Mouse (Mus musculus) kidney, postnatal 0 days (tissue): Measurements from ENCODE around the gene Gm4631. TPM values are rescaled to one million over a fixed set of nuclear protein-coding genes. Genes with fewer than 3 reads are reported as not detected.
"Not testable (repeated sequence)": the region's sequence is repeated elsewhere in the genome, so short reads cannot be mapped to it uniquely, and the experiment has no call there.

Experiments used
- ATAC-seq: fragments of 200-750 bp; cut with Nextera tagmentation; replicated peaks from 2 replicates; pipeline ENCODE4 v1.8.0; 2017; ENCODE audit warnings: low read depth, moderate number of reproducible peaks, moderate TSS enrichment, moderate library complexity; ENCODE audit not compliant: low FRiP score
- DNase-seq: peaks from one replicate; pipeline ENCODE4 v3.0.0-alpha.2; 2016; ENCODE audit warnings: low spot score
- H3K27ac ChIP-seq: fragments of 300-500 bp; sonication (generic); 2 replicates; pipeline ENCODE4 v1.5.1; 2014; ENCODE audit warnings: mild to moderate bottlenecking
- H3K27me3 ChIP-seq: fragments of 300-500 bp; sonication (generic); 2 replicates; pipeline ENCODE4 v1.6.1; 2014; ENCODE audit warnings: low read length, mixed read lengths; ENCODE audit not compliant: insufficient read depth
- H3K36me3 ChIP-seq: fragments of 300-500 bp; sonication (generic); 2 replicates; pipeline ENCODE4 v1.6.1; 2014; ENCODE audit warnings: low read length, mixed read lengths; ENCODE audit not compliant: insufficient read depth
- H3K4me1 ChIP-seq: fragments of 300-500 bp; sonication (generic); replicated peaks from 2 replicates; pipeline ENCODE4 v1.6.1; 2014; ENCODE audit warnings: antibody characterized with exemption, low read length, mixed read lengths; ENCODE audit not compliant: insufficient read depth
- H3K4me2 ChIP-seq: fragments of 300-500 bp; sonication (generic); 2 replicates; pipeline ENCODE4 v1.6.1; 2014; ENCODE audit warnings: mild to moderate bottlenecking, low read length, moderate library complexity, mixed read lengths
- H3K4me3 ChIP-seq: fragments of 300-500 bp; sonication (generic); replicated peaks from 2 replicates; pipeline ENCODE4 v1.5.1; 2014; ENCODE audit warnings: low read depth, low read length
- H3K9ac ChIP-seq: fragments of 300-500 bp; sonication (generic); 2 replicates; pipeline ENCODE4 v1.6.1; 2014; ENCODE audit warnings: low read depth, low read length
- H3K9me3 ChIP-seq: fragments of 300-500 bp; sonication (generic); replicated peaks from 2 replicates; pipeline ENCODE4 v1.6.1; 2016; ENCODE audit warnings: low read length, inconsistent platforms, mixed read lengths
- WGBS: fragments of 180-500 bp; shearing (Covaris S2); extraction: QIAGEN DNeasy Blood & Tissue Kit; methylation state at CpG from one replicate; pipeline ENCODE4 v1.1.7; 2014; 5-methylcytosine and 5-hydroxymethylcytosine counted together
- polyA plus RNA-seq: library from polyadenylated mRNA; unstranded; fragments of >200 nt; fragmentation: Nextera tagmentation; extraction: Ambion mirVana; gene quantifications from 2 replicates; pipeline ENCODE4 v1.2.1, GENCODE M21; 2015

Gene Gm4631
- 12.1 and 13.7 TPM in 2 replicates for polyA plus RNA-seq

DNA sequence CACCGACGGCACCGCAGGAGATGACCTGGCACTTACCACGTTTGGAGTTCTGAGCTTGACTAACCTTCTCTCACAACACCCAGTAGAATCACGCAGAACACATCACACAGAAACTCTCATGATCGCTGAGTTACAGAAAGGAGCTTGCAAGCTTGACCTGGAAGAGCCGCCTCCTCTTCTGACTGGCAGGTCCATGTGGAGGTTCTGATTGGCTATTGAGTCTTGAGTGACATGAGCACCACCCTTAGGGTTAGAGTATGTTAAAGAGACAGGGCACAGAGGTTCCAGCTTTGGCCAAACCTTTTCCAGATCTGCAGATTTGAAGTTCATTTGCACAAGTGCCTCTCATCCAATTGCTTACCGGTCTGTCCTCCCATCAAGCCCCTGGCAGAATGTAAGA lies at the start of gene Gm4631:
Gene Gm4631, minus strand, starts transcription at position 101 of the 400 bp plus-strand sequence.
- not testable (repeated sequence) for H3K9ac ChIP-seq, H3K36me3 ChIP-seq, DNase-seq, H3K27me3 ChIP-seq, ATAC-seq, H3K4me2 ChIP-seq, H3K27ac ChIP-seq, H3K4me3 ChIP-seq, H3K9me3 ChIP-seq, H3K4me1 ChIP-seq
- no CpG with 5 or more reads among the region's 8 CpGs for WGBS

DNA sequence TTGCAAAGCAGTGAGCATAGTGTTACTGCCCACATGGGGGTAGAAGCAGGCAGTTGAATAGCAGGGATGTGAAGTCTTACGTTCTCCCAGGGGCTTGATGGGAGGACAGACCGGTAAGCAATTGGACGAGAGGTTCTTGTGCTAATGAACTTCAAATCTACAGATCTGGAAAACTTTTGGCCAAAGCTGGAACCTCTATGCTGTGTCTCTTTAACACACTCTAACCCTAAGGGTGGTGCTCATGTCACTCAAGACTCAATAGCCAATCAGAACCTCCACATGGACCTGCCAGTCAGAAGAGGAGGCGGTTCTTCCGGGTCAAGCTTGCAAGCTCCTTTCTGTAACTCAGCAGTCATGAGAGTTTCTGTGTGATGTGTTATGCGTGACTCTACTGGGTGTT lies 34.1 kb upstream of the Gm4631 start, which contains the start of gene Zfp968:
Gene Zfp968, plus strand, starts transcription at position 301 of the 400 bp plus-strand sequence.
- not testable (repeated sequence) for H3K4me3 ChIP-seq, H3K4me2 ChIP-seq, H3K27me3 ChIP-seq, H3K36me3 ChIP-seq, DNase-seq, H3K27ac ChIP-seq, H3K9ac ChIP-seq, ATAC-seq, H3K9me3 ChIP-seq, H3K4me1 ChIP-seq
- no CpG with 5 or more reads among the region's 6 CpGs for WGBS

DNA sequence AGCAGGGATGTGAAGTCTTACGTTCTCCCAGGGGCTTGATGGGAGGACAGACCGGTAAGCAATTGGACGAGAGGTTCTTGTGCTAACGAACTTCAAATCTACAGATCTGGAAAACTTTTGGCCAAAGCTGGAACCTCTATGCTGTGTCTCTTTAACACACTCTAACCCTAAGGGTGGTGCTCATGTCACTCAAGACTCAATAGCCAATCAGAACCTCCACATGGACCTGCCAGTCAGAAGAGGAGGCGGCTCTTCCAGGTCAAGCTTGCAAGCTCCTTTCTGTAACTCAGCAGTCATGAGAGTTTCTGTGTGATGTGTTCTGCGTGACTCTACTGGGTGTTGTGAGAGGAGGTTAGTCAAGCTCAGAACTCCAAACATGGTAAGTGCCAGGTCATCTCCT lies 63.2 kb downstream of the Gm4631 start, which contains the start of gene Gm14440:
Gene Gm14440, plus strand, starts transcription at position 301 of the 400 bp plus-strand sequence.
- H3K36me3 ChIP-seq, H3K4me3 ChIP-seq, ATAC-seq, DNase-seq, H3K27me3 ChIP-seq, H3K4me1 ChIP-seq, H3K27ac ChIP-seq, H3K4me2 ChIP-seq, H3K9ac ChIP-seq, H3K9me3 ChIP-seq: not testable (repeated sequence)
- WGBS = no CpG with 5 or more reads among the region's 6 CpGs

Other genes starting within 250 kb of the Gm4631 start
- gene Gm14399, start 196.2 kb downstream of the Gm4631 start, polyA plus RNA-seq = 4.2 and 4.6 TPM in 2 replicates
- gene Gm14443, start 162.3 kb downstream of the Gm4631 start, polyA plus RNA-seq = 0.45 and 0.51 TPM in 2 replicates
- gene Gm14391, start 131.3 kb downstream of the Gm4631 start, polyA plus RNA-seq = 3.0 and 4.0 TPM in 2 replicates
- not detected in 2 replicates for gene Gm14440, start 63.1 kb downstream of the Gm4631 start, polyA plus RNA-seq
- gene Zfp968, start 34.2 kb upstream of the Gm4631 start, polyA plus RNA-seq = 5.9 and 6.7 TPM in 2 replicates
- gene Gm4724, start 97.6 kb upstream of the Gm4631 start, polyA plus RNA-seq = 20.0 and 21.2 TPM in 2 replicates
- 6.4 and 7.4 TPM in 2 replicates for gene Zfp965, start 131.8 kb upstream of the Gm4631 start, polyA plus RNA-seq